Mouse (Mus musculus) intestine, embryonic 16.5 days (tissue): ENCODE results near the gene Cort. TPM values are rescaled to one million over a fixed set of nuclear protein-coding genes. Genes with fewer than 3 reads are reported as not detected.
A peak's percentile ranks its signal among the peaks of the same experiment; 100 is the strongest.

Source experiments
- ATAC-seq: fragments of 200-750 bp; cut with Nextera tagmentation; 2 replicates; pipeline ENCODE4 v1.8.0; 2017; ENCODE audit warnings: moderate TSS enrichment, moderate library complexity
- H3K27ac ChIP-seq: fragments of 300-500 bp; sonication (generic); 2 replicates; pipeline ENCODE4 v1.5.1; 2014; ENCODE audit warnings: mild to moderate bottlenecking, low read length
- H3K27me3 ChIP-seq: fragments of 300-500 bp; sonication (generic); replicated peaks from 2 replicates; pipeline ENCODE4 v1.6.1; 2014; ENCODE audit warnings: low read length, control low read depth, mixed read lengths; ENCODE audit not compliant: control insufficient read depth, insufficient read depth
- H3K36me3 ChIP-seq: fragments of 300-500 bp; sonication (generic); 2 replicates; pipeline ENCODE4 v1.6.1; 2014; ENCODE audit warnings: low read length, control low read depth; ENCODE audit not compliant: control insufficient read depth, insufficient read depth
- H3K4me1 ChIP-seq: fragments of 300-500 bp; sonication (generic); 2 replicates; pipeline ENCODE4 v1.6.1; 2014; ENCODE audit warnings: low read length, control low read depth, mixed read lengths; ENCODE audit not compliant: control insufficient read depth, insufficient read depth
- H3K4me2 ChIP-seq: fragments of 300-500 bp; sonication (generic); 2 replicates; pipeline ENCODE4 v1.6.1; 2014; ENCODE audit warnings: low read depth, low read length, control low read depth
- H3K4me3 ChIP-seq: fragments of 300-500 bp; sonication (generic); 2 replicates; pipeline ENCODE4 v1.5.1; 2014; ENCODE audit warnings: mild to moderate bottlenecking, low read length
- H3K9ac ChIP-seq: fragments of 300-500 bp; sonication (generic); 2 replicates; pipeline ENCODE4 v1.6.1; 2014; ENCODE audit warnings: low read depth, low read length
- H3K9me3 ChIP-seq: fragments of 300-500 bp; sonication (generic); 2 replicates; pipeline ENCODE4 v1.6.1; 2016; ENCODE audit warnings: low read length, control low read depth; ENCODE audit not compliant: control insufficient read depth
- WGBS: fragments of 180-500 bp; shearing (Covaris S2); extraction: QIAGEN DNeasy Blood & Tissue Kit; methylation state at CpG from one replicate; pipeline ENCODE4 v1.1.7; 2014; 5-methylcytosine and 5-hydroxymethylcytosine counted together
- polyA plus RNA-seq: library from polyadenylated mRNA; unstranded; fragments of >200 nt; fragmentation: Nextera tagmentation; extraction: Ambion mirVana; gene quantifications from 2 replicates; pipeline ENCODE4 v1.2.1, GENCODE M21; 2015

Gene Cort
- polyA plus RNA-seq, 1 experiment from 2014 or later, result 0.48 TPM

- no peak for ATAC-seq
Observed at GRCm38 (mm10) chr4:149150721-149151120, 24.2 kb upstream of the Cort start.

GRCm38 (mm10) chr4:149150256-149150655, 23.7 kb upstream of the Cort start:
- Histone ChIP-seq H3K4me3 (no peak overlapping the region), H3K4me1 (peaks cover 3% of the 10 kb centered on the region; the same call in 1 of the 2 replicates), H3K27ac (no peak overlapping the region), H3K36me3 (peaks cover 39% of the 10 kb centered on the region), H3K9ac (no peak overlapping the region), H3K9me3 (no peaks in the 10 kb centered on the region), H3K27me3 (no peaks in the 10 kb centered on the region), H3K4me2 (no peak overlapping the region)
- 84% methylated on average over 11 of the region's 11 CpGs for WGBS
- ATAC-seq, result no peak

More at GRCm38 (mm10) chr4:149150721-149151120, 24.2 kb upstream of the Cort start:
- H3K27me3 ChIP-seq, result no peaks in the 10 kb centered on the region
- H3K4me2 ChIP-seq, result no peak overlapping the region
- H3K9me3 ChIP-seq, result no peaks in the 10 kb centered on the region
- 92% methylated on average over 11 of the region's 11 CpGs for WGBS
- H3K4me1 ChIP-seq, result peaks cover 3% of the 10 kb centered on the region; the same call in 1 of the 2 replicates
- no peak overlapping the region for H3K4me3 ChIP-seq
- H3K27ac ChIP-seq, result no peak overlapping the region
- H3K36me3 ChIP-seq, result peaks cover 41% of the 10 kb centered on the region
- H3K9ac ChIP-seq, result no peak overlapping the region

GRCm38 (mm10) chr4:149149611-149150010, 23.0 kb upstream of the Cort start:
- peaks cover 33% of the 10 kb centered on the region for H3K36me3 ChIP-seq

GRCm38 (mm10) chr4:149149196-149149595, 22.6 kb upstream of the Cort start:
- WGBS, result 81% methylated on average over 9 of the region's 9 CpGs
- H3K4me3 ChIP-seq, result no peak overlapping the region
- no peak overlapping the region for H3K9ac ChIP-seq
- no peak for ATAC-seq
- H3K27me3 ChIP-seq, result no peaks in the 10 kb centered on the region
- peaks cover 3% of the 10 kb centered on the region; the same call in 1 of the 2 replicates for H3K4me1 ChIP-seq
- H3K27ac ChIP-seq, result no peak overlapping the region
- no peak overlapping the region for H3K4me2 ChIP-seq
- H3K9me3 ChIP-seq, result no peaks in the 10 kb centered on the region
- peaks cover 29% of the 10 kb centered on the region for H3K36me3 ChIP-seq

More at GRCm38 (mm10) chr4:149149611-149150010, 23.0 kb upstream of the Cort start:
- H3K4me1 ChIP-seq, result peaks cover 3% of the 10 kb centered on the region; the same call in 1 of the 2 replicates
- no peak overlapping the region for H3K4me3 ChIP-seq
- H3K9ac ChIP-seq, result no peak overlapping the region
- WGBS, result 68% methylated on average over 7 of the region's 7 CpGs
- ATAC-seq, result peak; percentile 24; the same call in 1 of the 2 replicates
- no peak overlapping the region for H3K4me2 ChIP-seq
- no peak overlapping the region for H3K27ac ChIP-seq
- no peaks in the 10 kb centered on the region for H3K9me3 ChIP-seq
- H3K27me3 ChIP-seq, result no peaks in the 10 kb centered on the region

- H3K9me3 ChIP-seq, result no peaks in the 10 kb centered on the region
- H3K27ac ChIP-seq, result no peak overlapping the region
Observed at GRCm38 (mm10) chr4:149148084-149148483, 21.5 kb upstream of the Cort start.

GRCm38 (mm10) chr4:149147528-149147927, 21.0 kb upstream of the Cort start:
- Histone ChIP-seq H3K27ac (no peak overlapping the region), H3K4me3 (no peak overlapping the region), H3K27me3 (no peaks in the 10 kb centered on the region), H3K4me1 (peaks cover 3% of the 10 kb centered on the region; the same call in 1 of the 2 replicates), H3K36me3 (peaks cover 12% of the 10 kb centered on the region), H3K9me3 (no peaks in the 10 kb centered on the region), H3K9ac (no peak overlapping the region), H3K4me2 (no peak overlapping the region)
- no peak; the same call in 1 of the 2 replicates for ATAC-seq
- WGBS, result 66% methylated on average over 7 of the region's 7 CpGs

More at GRCm38 (mm10) chr4:149148084-149148483, 21.5 kb upstream of the Cort start:
- no peak overlapping the region for H3K9ac ChIP-seq
- no peaks in the 10 kb centered on the region for H3K27me3 ChIP-seq
- H3K4me3 ChIP-seq, result no peak overlapping the region
- ATAC-seq, result no peak
- H3K4me2 ChIP-seq, result no peak overlapping the region
- peaks cover 3% of the 10 kb centered on the region; the same call in 1 of the 2 replicates for H3K4me1 ChIP-seq
- H3K36me3 ChIP-seq, result peaks cover 18% of the 10 kb centered on the region
- WGBS, result 79% methylated on average over 4 of the region's 4 CpGs

GRCm38 (mm10) chr4:149145151-149145550, 18.6 kb upstream of the Cort start:
- no peak overlapping the region for H3K27ac ChIP-seq
- 76% methylated on average over 4 of the region's 4 CpGs for WGBS
- no peaks in the 10 kb centered on the region for H3K27me3 ChIP-seq
- no peak overlapping the region for H3K4me3 ChIP-seq
- H3K4me2 ChIP-seq, result no peak overlapping the region
- H3K9ac ChIP-seq, result no peak overlapping the region
- no peak for ATAC-seq
- H3K4me1 ChIP-seq, result peaks cover 3% of the 10 kb centered on the region; the same call in 1 of the 2 replicates
- peaks cover under 1% of the 10 kb centered on the region; the same call in 1 of the 2 replicates for H3K36me3 ChIP-seq
- H3K9me3 ChIP-seq, result no peaks in the 10 kb centered on the region

- Histone ChIP-seq H3K9me3 (no peaks in the 10 kb centered on the region), H3K27ac (no peak overlapping the region), H3K4me2 (no peak overlapping the region), H3K9ac (no peak overlapping the region), H3K4me3 (no peak overlapping the region), H3K27me3 (no peaks in the 10 kb centered on the region), H3K36me3 (no peaks in the 10 kb centered on the region), H3K4me1 (peaks cover 3% of the 10 kb centered on the region; the same call in 1 of the 2 replicates)
- WGBS, result 4% methylated on average over 3 of the region's 3 CpGs
- peak; percentile 73 for ATAC-seq
Observed at GRCm38 (mm10) chr4:149144459-149144858, 17.9 kb upstream of the Cort start.

GRCm38 (mm10) chr4:149143594-149143993, 17.0 kb upstream of the Cort start:
- ATAC-seq, result no peak
- Histone ChIP-seq H3K4me3 (no peak overlapping the region), H3K9me3 (no peaks in the 10 kb centered on the region), H3K4me2 (no peak overlapping the region), H3K27me3 (no peaks in the 10 kb centered on the region), H3K27ac (no peak overlapping the region), H3K9ac (no peak overlapping the region), H3K4me1 (peaks cover 3% of the 10 kb centered on the region; the same call in 1 of the 2 replicates), H3K36me3 (no peaks in the 10 kb centered on the region)
- WGBS, result 29% methylated on average over 4 of the region's 4 CpGs

- Histone ChIP-seq H3K4me1 (peaks cover 8% of the 10 kb centered on the region), H3K4me3 (no peak overlapping the region), H3K36me3 (no peaks in the 10 kb centered on the region), H3K27me3 (no peaks in the 10 kb centered on the region), H3K9me3 (no peaks in the 10 kb centered on the region), H3K9ac (no peak overlapping the region), H3K27ac (no peak overlapping the region), H3K4me2 (no peak overlapping the region)
- WGBS, result 78% methylated on average over 8 of the region's 8 CpGs
- no peak for ATAC-seq
Observed at GRCm38 (mm10) chr4:149138515-149138914, 12.0 kb upstream of the Cort start.
